In genomic region chr10:13160913-13161312, GRCm38 (mm10) we compare ENCODE assay signal across 22 mouse cellular contexts. TPM values are rescaled to one million over a fixed set of nuclear protein-coding genes. Genes with fewer than 3 reads are reported as not detected.
"Had no signal": no experiment of that assay in that cellular context is flagged by ENCODE, and none has a peak within 500 bp of the region (broad histone marks: within the 10 kb centered on the region; RNA-seq: fewer than 3 reads in every experiment).

No protein-coding gene starts in this region.

- H3K27ac ChIP-seq: lung, embryonic 15.5 days; macrophage; midbrain, embryonic 13.5 days; midbrain, embryonic 15.5 days; neural tube, embryonic 12.5 days; stomach, embryonic 15.5 days; stomach, postnatal 0 days had no signal

- H3K36me3 ChIP-seq: lung, embryonic 15.5 days; midbrain, embryonic 13.5 days; midbrain, embryonic 15.5 days; neural tube, embryonic 12.5 days; stomach, embryonic 15.5 days had no signal

- H3K9ac ChIP-seq: lung, embryonic 15.5 days; midbrain, embryonic 13.5 days; midbrain, embryonic 15.5 days; neural tube, embryonic 12.5 days; stomach, embryonic 15.5 days had no signal

- H3K4me1 ChIP-seq: lung, embryonic 15.5 days; megakaryocyte, embryonic 14.5 days; midbrain, embryonic 13.5 days; midbrain, embryonic 15.5 days; neural tube, embryonic 12.5 days; stomach, embryonic 15.5 days had no signal

- H3K4me3 ChIP-seq: lung, embryonic 15.5 days; megakaryocyte, embryonic 14.5 days; midbrain, embryonic 13.5 days; midbrain, embryonic 15.5 days; neural tube, embryonic 12.5 days; stomach, embryonic 15.5 days had no signal

- H3K27me3 ChIP-seq: lung, embryonic 15.5 days; megakaryocyte, embryonic 14.5 days; midbrain, embryonic 13.5 days; midbrain, embryonic 15.5 days; neural tube, embryonic 12.5 days; stomach, embryonic 15.5 days had no signal

- H3K4me2 ChIP-seq: lung, embryonic 15.5 days; midbrain, embryonic 11.5 days; midbrain, embryonic 13.5 days; midbrain, embryonic 15.5 days; neural tube, embryonic 12.5 days; stomach, embryonic 15.5 days had no signal

- DNase-seq: lung, adult 2 months; lung, postnatal 14 days; lung, postnatal 36 days; right cerebral cortex, postnatal 14 days; thymus, adult 18-20 months; thymus, postnatal 14 days; thymus, postnatal 36 days had no signal

- H3K9me3 ChIP-seq: lung, embryonic 15.5 days; midbrain, embryonic 13.5 days; stomach, embryonic 15.5 days had no signal

- ATAC-seq: lung, postnatal 0 days; midbrain, embryonic 13.5 days; midbrain, embryonic 15.5 days had no signal

RNA-seq across cellular contexts. Expression of gene Zc2hc1b, which starts 16.9 kb away (rescaled TPM):
- polyA plus RNA-seq: liver, embryonic 16.5 days; lung, adult 2 months; lung, embryonic 15.5 days; lung, postnatal 0 days; macrophage; midbrain, embryonic 11.5 days; midbrain, embryonic 13.5 days; midbrain, embryonic 15.5 days; midbrain, postnatal 0 days; neural tube, embryonic 12.5 days; neural tube, embryonic 14.5 days; spleen, adult 2 months; stomach, embryonic 15.5 days; stomach, postnatal 0 days; thymus, postnatal 0 days had no signal
